Mouse (Mus musculus) left cerebral cortex, adult 8-10 months (tissue): Measurements from ENCODE around the gene Cplx2. TPM values are rescaled to one million over a fixed set of nuclear protein-coding genes. Genes with fewer than 3 reads are reported as not detected.

Experiments used
- DNase-seq, 2 experiments: peaks; one replicate each; pipeline ENCODE4 v3.0.0; 2022; ENCODE audit warnings: low spot score in 2 of 2
- total RNA-seq, 4 experiments: library from RNA; stranded (reverse); gene quantifications; 2 replicates each; pipeline ENCODE4 v1.2.4; 2022

Gene Cplx2
- total RNA-seq, 4 experiments from 2014 or later: 781 to 858 (median 827) TPM

DNA sequence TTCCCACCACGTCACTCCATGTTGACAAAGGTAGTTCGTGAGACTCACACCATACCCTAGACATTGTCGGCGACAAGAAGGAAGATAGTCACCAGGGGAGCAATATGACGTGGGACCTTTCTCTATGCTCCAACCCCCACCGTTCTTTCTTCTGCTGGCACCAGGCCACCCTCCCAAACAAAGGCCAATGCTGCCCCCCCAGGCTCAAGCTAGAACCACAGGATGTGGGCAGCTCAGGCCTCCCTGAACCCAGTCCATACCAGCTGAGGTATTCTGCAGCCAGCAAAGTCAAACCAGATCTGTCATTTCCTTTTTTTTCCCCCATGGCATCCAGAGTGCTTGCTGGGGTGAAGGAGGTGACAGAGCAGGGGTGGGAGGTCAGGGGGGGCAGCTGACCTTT is 3.4 kb upstream of the Cplx2 start:
- no peak for DNase-seq

DNA sequence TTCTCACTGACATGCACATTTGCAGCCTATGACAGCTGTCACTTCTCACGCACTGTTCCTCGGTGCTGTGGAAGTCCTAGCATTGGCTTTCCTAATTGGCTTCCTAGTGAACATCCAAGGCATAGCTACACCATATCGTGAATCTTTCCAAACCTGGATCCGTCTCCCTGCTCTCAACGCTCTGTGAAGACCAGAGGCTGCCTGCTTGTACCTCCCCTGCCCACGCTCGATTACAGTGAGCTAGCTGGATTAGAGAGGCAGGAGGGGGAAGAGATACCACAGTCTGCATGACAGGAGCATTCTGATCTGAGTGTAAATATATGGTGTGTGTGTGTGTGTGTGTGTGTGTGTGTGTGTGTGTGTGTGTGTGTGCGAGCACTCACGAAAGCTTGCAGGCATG is 3.0 kb upstream of the Cplx2 start:
- DNase-seq: no peak

DNA sequence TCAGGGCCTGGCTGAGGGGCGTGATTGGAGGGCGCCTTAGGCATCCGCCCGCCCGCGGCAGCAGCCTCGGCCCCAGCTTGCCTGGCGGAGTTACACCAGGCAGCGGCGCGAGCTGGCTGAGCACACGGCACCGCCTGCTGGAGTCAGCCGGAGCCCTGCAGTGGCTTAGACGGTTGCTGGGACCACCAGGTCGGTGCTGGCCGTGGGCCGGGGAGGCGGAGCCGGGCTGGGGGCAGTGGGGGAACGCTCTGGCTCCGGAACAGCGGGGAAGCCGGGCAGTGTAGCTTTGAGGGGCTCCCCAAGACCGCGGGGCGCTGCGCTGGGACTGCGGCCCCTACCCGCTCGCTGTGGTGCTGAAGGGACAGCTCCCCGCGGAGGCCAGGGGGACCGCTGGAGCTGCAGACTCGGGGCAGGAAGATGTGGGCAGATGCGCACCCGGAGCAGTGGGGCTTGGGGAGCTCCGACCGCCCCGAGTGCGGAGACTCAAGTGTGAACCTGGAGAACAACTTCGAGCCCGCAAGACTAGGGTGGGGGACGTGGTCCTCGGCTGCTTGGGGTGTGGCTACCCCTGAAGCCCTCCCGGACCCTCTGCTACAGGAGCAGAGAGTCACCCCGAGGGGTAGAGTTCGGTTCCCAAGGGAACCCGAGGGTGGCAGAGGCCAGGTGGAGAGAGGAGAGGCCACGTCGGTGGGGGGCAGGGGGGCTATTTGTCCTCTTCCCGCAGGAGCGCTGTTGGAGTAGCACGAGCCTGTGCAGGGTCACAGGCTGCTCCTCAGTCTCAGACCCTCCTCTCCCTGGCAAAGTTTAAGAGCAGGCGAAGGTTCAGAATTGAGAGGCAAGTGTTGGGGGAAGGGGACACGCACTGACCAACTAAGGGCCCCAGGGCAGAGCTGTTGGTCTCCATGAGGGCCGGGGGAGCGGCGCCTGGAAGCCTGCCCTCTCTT is 510 bp downstream of the Cplx2 start:
- DNase-seq: no peak

DNA sequence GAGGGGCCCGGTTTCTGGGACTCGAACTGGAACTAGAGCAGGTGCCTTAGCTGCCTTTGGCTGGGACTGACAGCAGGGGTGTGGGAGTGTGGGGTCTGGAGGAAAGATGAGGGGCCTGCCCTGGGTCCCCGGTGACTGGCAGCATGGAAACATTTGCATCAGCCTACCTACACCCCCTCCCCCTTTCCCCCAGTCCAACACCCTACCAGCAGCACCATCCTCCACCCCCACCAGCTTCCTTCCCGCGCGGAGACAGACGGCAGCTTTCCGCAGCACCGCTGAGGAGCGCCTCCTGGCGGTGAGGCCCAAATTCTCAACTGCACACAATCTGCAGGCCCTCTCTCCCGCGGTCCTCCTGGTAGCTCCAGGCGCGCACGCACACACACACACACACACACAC is 1.5 kb downstream of the Cplx2 start:
- peak; percentile 80 to 81 for DNase-seq

DNA sequence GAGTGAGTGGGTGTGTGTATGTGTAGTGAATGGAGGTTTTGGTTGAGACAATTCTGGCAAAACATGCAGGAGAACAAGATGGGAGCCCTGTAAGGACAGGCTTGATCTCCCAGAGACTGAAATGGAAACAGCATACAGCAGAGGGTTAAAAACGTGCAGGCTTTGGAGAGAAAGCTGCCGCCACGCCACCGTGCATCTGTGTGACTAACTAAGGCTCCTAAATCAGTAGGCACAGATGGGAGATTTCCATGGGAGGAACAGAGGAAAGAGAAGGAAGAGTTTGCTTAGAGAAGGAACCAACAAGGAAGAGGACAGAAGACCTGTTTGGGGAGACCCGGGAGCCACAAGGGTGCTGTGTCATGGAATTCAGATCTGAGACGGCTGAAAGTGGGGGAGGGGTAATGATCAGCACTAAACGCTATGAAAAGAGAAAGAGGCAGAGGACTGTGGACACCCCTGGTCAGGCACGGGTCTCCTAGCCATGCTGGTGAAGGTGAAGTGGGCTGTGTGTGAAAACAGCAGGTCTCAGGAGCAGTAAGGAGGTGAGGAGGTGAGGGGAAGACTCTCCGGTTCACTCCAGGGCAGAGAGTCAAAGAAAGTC is 3.1 kb downstream of the Cplx2 start:
- no peak for DNase-seq

DNA sequence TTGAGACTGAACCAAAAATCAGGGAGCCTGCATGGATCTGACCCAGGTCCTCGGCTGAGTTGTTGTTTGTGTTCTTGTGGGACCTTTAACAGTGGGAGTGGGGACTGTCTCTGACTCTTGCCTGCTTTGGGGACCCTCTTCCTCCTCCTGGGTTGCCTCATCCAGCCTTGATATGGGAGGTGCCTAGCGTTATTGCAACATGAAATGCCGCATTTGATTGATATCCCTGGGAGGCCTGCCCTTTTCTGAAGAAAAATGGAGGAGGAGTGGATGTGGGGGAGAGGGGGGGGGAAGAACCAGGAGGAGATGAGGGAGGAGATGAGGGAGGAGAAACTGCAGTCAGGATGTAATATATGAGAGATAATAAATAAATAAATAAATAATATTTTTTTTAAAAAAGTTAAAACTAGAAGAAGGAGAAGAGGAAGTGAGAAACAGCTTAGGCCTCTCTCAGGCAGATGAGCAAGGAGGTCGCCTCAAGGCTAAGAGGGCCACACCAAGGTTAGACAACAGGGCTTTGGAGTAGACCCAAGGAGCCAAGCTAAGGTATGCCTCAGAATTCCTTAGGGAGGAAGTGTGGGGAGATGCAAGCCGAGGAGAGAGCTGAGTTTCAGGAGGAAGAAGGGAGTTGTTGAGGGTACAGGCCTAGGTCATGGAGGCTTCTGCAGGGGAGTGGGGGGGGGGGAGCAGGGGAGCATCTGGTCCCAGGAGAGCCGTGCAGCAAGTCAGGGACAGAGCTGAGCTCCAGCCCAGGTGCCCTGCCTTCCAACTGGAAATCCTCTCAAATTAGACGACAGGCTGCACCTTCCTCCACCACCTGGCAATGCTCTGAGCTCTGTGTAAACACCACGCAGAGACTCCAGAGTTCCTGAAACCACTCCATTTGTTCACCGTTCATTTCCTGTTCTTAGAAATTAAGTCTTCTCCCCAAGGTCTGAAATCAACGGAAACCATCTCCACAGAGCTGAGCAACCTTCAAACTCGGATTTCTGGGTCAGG is 4.6 kb downstream of the Cplx2 start:
- DNase-seq: no peak

DNA sequence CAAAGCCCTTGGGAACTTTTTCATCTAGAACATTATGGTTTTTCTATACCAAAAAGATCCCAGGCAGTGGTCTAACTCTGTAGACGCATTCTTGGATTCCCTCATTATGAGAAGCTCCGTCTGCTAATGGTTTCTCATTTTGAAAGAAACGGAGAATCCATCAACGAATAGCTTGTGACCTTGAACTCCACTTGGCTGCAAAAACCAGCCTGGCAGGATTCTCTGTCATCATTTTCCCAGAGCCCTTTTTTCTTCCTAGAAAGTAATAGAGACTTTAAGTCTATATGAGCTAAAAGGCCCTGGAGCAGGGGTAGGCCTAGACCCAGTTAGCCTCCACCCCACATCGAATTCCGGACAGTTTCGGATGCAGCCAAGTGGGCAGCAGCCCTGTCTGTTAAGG is 5.6 kb downstream of the Cplx2 start:
- DNase-seq: no peak

DNA sequence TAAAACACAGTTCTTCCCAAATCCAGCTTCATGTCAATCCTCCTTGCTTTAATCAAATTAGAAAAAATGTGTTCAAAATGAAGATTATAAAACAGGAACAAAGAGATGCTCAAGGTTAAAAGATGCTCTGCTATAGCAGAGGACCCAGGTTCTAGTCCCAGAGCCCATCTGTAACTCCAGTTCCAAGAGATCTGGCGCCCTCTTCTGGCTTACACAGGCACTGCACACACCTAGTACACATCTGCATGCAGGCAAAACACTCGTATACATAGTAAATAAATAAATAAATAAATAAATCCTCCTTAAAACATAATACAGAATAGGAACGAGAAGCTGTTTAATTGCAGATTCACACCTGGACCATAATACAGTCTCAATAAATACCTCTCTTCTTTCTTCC is 6.9 kb downstream of the Cplx2 start:
- no peak for DNase-seq

DNA sequence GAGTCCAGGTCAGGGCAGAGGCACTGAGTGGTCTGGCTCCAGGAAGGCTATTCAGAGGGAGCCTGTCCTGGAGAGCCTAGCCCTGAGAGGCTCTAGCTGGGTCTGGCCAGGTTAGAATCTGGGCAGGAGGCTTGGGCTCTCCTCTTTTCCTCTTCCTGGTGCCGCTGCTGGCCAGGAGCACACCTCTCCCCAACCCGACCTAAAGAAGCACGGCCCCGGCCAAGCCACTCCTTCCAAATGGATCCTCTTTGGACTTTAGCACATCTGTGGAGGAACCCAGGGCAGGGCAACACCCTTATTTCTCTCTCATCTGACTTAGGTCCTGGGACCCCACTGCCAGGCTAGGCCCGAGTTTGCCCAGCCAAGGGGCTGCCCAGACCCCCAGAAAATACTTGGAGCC is 9.3 kb downstream of the Cplx2 start:
- DNase-seq: no peak

DNA sequence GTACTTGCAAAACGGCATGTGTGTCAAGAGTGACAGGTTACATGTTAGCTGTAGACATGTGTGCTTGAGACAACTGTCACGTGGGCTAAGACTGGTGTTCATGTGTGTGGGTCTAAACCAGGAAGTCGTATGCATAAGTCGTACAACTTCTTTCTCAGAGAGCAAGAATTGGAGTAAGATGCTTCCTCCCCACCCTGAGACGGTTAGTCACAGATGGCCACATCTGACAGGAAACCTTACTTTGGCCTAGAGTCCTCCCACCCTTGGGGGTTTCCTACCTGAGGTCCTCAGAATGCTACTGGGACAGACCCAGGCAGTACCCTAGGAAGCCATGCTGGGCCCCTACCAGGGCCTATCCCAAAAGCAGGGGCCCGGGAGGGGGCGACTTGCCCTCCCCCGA is 10.2 kb downstream of the Cplx2 start:
- no peak for DNase-seq

DNA sequence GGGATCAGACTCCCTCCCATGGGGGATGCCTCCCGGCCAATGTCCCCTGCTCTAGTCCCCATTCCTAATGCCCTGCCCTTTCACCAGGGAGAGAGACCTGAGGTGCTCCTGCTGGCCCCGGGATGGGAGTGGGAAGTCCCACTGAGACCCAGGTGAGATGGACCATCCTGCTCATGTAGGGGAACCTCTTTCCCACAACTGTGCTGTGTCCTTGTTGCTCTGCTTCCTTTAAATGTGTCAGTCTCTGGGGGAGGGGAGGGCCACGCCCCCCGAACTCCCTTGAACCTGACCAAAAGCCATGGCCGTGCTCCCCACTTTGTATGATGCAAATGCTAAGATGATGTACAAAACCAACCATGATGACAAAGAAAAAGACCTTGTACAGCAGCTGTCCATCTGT is 12.4 kb downstream of the Cplx2 start:
- no peak for DNase-seq

DNA sequence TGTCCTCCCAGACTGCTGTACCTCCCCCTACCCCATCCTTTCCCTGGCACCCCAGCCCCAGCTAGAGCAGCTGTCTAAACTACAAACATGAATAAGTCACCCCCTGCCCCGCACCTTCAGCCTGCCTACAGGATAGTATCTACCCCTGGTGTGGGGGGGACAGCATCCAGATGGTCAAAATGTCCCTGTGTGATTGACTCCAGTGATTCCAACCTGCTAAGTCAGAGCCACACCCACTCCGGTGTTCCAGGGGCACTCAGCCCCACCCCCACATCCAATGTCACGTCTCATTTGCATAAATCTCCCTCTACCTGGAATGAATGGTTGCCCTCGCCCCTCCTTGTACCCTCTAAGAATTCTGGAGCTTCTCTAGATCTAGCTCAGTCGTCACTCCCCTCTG is 13.4 kb downstream of the Cplx2 start:
- DNase-seq: no peak

DNA sequence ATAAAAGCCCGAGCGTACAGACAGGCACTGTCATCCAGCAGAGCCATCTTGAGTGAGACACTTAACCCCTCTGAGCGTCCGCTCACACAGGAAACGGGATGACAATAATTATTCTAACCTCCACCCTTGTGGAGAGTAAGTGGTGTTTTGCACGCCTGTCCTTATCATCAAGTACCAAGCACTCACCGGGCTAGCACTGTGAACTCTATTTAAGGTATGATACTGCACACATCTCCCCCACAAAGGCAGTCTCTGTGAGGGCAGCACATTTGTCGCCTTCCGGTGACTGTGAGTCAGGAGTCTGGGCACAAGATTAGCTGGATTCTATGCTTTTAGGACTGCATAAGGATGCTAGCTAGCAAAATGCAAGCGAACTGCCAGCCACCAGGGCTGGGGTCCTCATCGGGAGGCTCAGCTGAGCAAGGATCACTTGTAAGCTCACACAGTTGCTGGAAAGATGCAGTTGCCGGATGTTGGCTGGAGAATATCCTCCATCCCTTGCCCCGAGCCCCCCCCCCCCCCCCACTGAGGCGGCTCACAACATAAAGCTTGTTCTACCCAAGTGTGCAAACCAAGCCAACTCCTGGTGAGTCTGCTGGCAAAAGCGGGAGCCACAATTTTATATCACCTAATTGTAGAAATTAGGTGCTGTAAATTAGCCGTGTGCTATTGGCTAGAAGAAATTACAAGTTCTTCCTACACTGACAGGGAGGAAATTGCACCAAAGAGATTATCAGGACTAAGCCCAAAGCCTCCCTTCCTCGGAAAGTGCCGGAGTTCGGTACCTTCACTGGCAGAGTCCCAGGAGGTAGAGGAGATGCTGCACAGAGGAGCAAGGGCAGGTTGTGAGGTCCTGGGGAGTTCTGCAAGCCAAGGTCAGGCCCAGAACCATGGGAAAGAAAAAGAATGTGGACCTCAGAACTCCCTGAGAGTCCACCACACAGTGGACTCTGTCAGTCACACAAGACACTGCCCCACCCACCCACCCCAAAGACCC is 14.2 kb downstream of the Cplx2 start:
- no peak for DNase-seq

DNA sequence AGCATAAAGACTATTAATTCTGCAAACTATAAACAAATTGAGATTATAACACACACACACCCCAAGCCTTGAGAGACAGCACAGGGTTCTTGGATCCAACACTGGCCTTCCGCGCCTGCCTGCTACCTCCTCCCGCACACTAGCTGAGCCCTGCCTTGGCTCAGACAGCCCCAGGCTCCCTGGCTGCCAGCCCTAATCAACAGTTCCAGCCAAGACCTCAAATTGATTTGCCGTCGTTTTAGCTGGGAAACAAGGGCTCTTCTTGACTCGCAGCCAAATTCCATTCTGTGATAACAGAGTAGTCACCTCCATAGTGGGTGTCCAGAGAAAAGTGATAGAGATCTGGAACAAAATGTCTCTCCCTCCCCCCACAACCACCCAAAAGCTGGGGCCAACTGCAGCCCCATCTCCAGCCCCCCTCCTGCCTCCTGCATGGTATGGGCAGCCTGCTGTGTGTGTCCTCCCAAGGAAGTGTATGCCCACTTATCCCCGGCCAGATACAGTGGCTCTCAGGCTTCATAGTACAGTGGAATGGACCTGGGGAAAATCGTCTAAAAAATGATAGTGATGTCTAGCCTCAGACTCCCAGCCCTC is 18.9 kb downstream of the Cplx2 start:
- no peak for DNase-seq

DNA sequence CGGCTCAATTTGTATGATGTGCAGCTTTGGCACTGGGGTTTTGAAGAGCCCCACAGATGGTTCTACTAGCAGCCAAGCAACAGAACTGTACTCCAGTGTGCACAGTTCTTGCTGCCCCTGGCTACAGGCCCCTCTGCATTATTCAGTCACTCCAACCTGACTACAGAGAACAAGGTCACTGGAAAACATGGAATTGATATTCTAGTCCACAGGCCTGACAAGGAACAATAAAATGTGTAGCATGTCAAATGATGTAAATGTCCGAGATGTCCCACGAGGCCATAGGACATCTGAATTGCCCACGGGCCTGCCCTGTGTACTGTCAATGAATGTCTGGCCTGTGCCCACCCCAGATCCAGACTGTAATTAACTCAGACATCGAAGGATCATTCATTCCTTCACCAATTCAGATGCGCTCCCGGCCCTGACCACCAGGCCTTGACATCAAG is 19.4 kb downstream of the Cplx2 start:
- DNase-seq: no peak

DNA sequence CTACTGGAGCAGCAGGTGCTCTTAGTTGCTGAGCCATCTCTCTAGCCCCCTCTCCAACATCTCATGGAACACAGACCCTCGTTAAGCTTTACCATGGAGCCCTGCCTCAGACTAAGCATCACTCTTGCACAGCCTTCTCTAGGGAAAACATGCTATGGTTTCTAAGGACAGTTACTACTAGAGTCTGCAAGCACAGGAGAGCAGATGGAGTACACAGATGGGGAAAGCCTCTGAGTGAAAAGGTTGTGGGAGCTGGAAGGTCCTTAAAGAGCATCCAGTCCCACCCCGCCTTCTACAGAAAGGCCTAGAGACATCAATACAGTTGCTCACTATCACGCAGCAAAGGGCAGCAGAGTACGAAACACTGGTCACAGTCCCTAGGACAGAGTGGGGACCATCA is 20.2 kb downstream of the Cplx2 start:
- DNase-seq: no peak

DNA sequence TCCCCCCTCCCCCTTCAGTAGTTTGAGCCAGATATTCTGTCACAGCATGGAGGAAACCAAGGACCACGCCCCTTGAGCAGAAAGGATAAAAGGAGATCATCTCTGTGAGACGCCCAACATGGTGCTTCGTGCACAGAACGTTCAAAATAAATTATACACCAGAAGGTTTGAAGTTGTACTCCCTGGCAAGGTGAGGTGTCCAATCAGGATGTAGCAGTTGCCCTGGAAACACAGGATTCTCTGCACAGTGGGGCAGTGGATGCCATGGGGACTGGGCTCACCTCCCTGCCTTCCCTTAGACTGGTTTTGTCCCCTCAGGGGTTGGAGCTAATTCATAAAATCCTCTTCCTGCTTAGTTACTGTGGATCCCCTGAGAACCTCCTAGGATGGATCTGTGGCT is 25.9 kb downstream of the Cplx2 start:
- no peak for DNase-seq

DNA sequence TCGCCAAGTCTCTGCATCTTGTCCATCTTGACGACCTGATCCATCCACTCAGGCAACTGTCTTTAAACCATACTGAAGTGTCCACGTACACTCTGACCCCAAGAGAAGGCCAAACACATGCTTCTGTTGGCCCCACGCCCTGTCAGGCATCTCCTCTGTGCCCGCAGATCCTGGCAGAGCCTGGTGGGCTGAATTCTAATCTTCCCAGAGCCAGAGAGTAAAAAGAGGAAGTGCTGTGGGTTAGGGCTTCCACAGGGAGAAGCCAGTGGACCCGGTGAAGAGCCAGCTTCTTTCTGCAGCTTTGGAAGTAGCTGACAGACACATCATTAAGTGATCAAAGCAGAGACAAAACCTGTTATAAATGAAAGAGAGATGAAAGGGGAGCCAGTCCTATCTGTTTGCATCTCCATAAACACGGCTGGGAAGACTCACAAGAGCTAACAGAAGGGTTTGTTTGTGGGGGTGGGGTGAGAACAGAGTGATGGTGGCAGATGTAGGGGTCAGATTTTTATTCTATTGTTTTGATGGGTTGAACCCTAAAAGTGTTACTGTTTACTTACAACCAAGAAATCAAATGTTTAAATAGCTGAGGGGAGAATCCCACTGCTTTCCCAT is 29.5 kb downstream of the Cplx2 start:
- DNase-seq: no peak

DNA sequence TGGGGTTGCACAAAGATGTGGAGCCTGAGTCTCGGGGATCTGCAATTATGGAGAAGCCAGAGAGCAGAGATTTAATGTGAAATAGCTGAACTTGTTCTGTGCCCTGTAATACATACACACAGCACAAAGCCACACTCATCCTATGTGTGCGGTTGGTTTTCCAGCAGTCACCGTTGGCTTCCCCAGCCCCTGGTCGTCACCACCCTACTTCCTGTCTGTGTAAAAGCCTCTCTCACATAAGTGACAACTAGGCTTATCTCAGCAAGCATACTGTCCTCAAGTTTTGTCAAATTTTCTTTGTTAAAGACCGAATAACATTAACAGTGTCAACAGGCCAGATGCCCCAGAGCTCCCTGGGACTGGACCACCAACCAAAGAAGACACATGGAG is 30.0 kb downstream of the Cplx2 start:
- DNase-seq: no peak

DNA sequence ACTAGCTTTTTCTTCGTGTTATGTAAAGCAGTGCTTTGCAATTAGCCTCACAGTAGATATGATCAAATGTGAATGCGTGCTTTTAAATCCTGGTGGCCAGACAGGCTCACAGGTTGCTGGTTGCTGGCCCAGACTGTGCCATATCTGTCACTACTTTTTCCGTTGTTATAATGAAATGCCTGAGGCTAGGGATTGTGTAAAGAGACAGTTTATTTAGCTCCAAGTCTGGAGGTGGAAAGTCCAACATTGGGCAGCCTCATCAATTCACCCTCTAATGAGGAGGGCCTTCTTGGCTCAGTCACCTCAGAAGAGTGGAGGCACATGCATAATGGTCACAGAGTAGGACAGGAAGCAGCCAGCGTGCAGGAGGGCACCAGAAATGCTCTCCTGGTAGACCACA is 31.2 kb downstream of the Cplx2 start:
- no peak for DNase-seq
